Mouse (Mus musculus) B cell, adult (primary cell): ENCODE data around the gene Olfr1305. TPM values are rescaled to one million over a fixed set of nuclear protein-coding genes. Genes with fewer than 3 reads are reported as not detected.

Experiments
- total RNA-seq: library from RNA; stranded (reverse); gene quantifications from 4 replicates; pipeline ENCODE4 v1.2.4, GENCODE M21; 2023; ENCODE audit not compliant: inconsistent age

Olfr1305 gene
- total RNA-seq, result not detected in 4 replicates

GRCm38 (mm10) chr2:111877049-111877448 is at the start of gene Olfr1305:
TSS of gene Olfr1305 (minus strand) at chr2:111877149.

DNA sequence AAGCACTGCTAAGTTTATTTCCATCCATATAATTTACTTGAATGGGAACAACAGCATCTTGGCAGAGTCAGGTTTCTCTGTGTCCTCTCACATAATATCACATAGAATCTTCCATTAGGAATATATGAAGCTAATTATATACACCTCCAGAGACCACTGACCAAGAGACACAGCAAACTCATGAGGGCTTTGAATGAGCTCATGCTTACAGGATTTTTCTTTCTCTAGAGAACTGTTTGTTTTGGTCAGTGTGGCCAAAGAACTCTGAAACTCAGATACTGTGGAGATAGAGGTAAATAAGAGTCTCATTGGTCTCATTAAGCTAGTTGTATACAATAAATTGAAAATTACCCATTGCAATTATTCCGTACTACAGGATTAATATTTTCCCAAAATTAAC is 39.2 kb upstream of the Olfr1305 start, which contains the start of gene Olfr1306:
TSS of gene Olfr1306 (minus strand) at position 101 of the 400 bp plus-strand sequence.

DNA sequence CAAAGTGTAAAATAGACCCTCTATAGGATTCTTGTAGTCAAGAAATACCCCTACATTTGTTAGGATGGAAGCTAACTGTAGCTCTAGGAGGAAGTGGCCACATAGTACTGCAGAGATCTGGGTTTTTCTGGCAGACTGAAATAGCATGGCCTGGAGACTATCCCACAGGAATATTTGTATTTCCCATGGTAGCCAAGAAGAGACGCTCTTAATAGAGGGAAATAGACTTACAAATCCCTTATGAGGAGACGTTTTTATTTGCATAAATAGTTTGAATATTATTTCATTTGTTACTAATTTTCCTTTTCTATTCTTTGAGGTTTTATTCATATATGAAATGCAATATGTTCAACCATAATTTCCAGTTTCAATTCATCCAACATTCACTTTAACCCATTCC is 56.7 kb downstream of the Olfr1305 start, which contains the start of gene Olfr1303:
TSS of gene Olfr1303 (minus strand) at position 101 of the 400 bp plus-strand sequence.

Other genes starting within 250 kb of the Olfr1305 start
- not detected in 4 replicates for gene Olfr1298, start 227.9 kb downstream of the Olfr1305 start, total RNA-seq
- gene Olfr1299, start 215.7 kb downstream of the Olfr1305 start, total RNA-seq, result not detected in 4 replicates
- gene Olfr1301, start 126.1 kb downstream of the Olfr1305 start, total RNA-seq, result not detected in 4 replicates
- gene Olfr1302, start 99.7 kb downstream of the Olfr1305 start, total RNA-seq, result not detected in 4 replicates
- not detected in 4 replicates for gene Olfr1303, start 56.8 kb downstream of the Olfr1305 start, total RNA-seq
- gene Olfr1306, start 39.1 kb upstream of the Olfr1305 start, total RNA-seq, result not detected in 4 replicates
- gene Olfr1307, start 72.3 kb upstream of the Olfr1305 start, total RNA-seq, result 0.03 TPM in 3 of 4 replicates, not detected in the other
- not detected in 4 replicates for gene Olfr1308, start 87.8 kb upstream of the Olfr1305 start, total RNA-seq
- gene Olfr1309, start 113.1 kb upstream of the Olfr1305 start, total RNA-seq, result not detected in 4 replicates
- gene Olfr1310, start 135.6 kb upstream of the Olfr1305 start, total RNA-seq, result not detected in 4 replicates
- gene Olfr1311, start 147.3 kb upstream of the Olfr1305 start, total RNA-seq, result not detected in 4 replicates
- gene Olfr1312, start 173.1 kb upstream of the Olfr1305 start, total RNA-seq, result not detected in 4 replicates
- gene Olfr1313, start 200.7 kb upstream of the Olfr1305 start, total RNA-seq, result not detected in 4 replicates
- gene Olfr1314, start 219.6 kb upstream of the Olfr1305 start, total RNA-seq, result not detected in 4 replicates
- gene Olfr1315-ps1, start 238.3 kb upstream of the Olfr1305 start, total RNA-seq, result not detected in 4 replicates